Mouse (Mus musculus): Measurements from ENCODE around the gene Fbxw21.

Fbxw21 gene

GRCm38 (mm10) chr9:109111591-109111990 is 50.2 kb downstream of the Fbxw21 start:
- no peak for DNase-seq (ENCODE audit: low spot score in 2 of 2)

GRCm38 (mm10) chr9:109111101-109111500 is 50.7 kb downstream of the Fbxw21 start:
- DNase-seq (ENCODE audit: low spot score in 2 of 2) = no peak

GRCm38 (mm10) chr9:109110240-109110639 is 51.6 kb downstream of the Fbxw21 start:
- DNase-seq (ENCODE audit: low spot score in 2 of 2) = no peak

- DNase-seq (ENCODE audit: low spot score in 2 of 2) = no peak
These were observed 54.5 kb downstream of the Fbxw21 start for GRCm38 (mm10) chr9:109107341-109107740.

GRCm38 (mm10) chr9:109105648-109106047 is 56.2 kb downstream of the Fbxw21 start:
- no peak for DNase-seq (ENCODE audit: low spot score in 2 of 2)

- no peak for DNase-seq (ENCODE audit: low spot score in 2 of 2)
These were observed 56.8 kb downstream of the Fbxw21 start for GRCm38 (mm10) chr9:109105011-109105410.

- DNase-seq (ENCODE audit: low spot score in 2 of 2) = no peak
These were observed 57.8 kb downstream of the Fbxw21 start for GRCm38 (mm10) chr9:109104083-109104482.

GRCm38 (mm10) chr9:109103250-109103649 is 58.6 kb downstream of the Fbxw21 start:
- DNase-seq (ENCODE audit: low spot score in 2 of 2) = no peak

- DNase-seq (ENCODE audit: low spot score in 2 of 2) = no peak
These were observed 59.3 kb downstream of the Fbxw21 start for GRCm38 (mm10) chr9:109102541-109102940.

GRCm38 (mm10) chr9:109101933-109102445 is 59.9 kb downstream of the Fbxw21 start:
- no peak for DNase-seq (ENCODE audit: low spot score in 2 of 2)

GRCm38 (mm10) chr9:109100307-109100928 is 61.4 kb downstream of the Fbxw21 start:
- DNase-seq (ENCODE audit: low spot score in 2 of 2) = no peak

- DNase-seq (ENCODE audit: low spot score in 2 of 2) = no peak
These were observed 62.9 kb downstream of the Fbxw21 start for GRCm38 (mm10) chr9:109098969-109099368.

- DNase-seq (ENCODE audit: low spot score in 2 of 2) = no peak
These were observed 63.5 kb downstream of the Fbxw21 start for GRCm38 (mm10) chr9:109098366-109098765.

- peak; percentile 59 to 73 for DNase-seq (ENCODE audit: low spot score in 2 of 2)
These were observed 64.0 kb downstream of the Fbxw21 start for GRCm38 (mm10) chr9:109097831-109098230.

- DNase-seq (ENCODE audit: low spot score in 2 of 2) = no peak
These were observed 64.5 kb downstream of the Fbxw21 start for GRCm38 (mm10) chr9:109097291-109097690.

GRCm38 (mm10) chr9:109096856-109097255 is 65.0 kb downstream of the Fbxw21 start:
- no peak for DNase-seq (ENCODE audit: low spot score in 2 of 2)

GRCm38 (mm10) chr9:109096251-109096661 is 65.6 kb downstream of the Fbxw21 start:
- DNase-seq (ENCODE audit: low spot score in 2 of 2) = no peak

- DNase-seq (ENCODE audit: low spot score in 2 of 2) = peak in 1 of 2 experiments; percentile 65
These were observed 66.5 kb downstream of the Fbxw21 start, which contains the start of gene Plxnb1 for GRCm38 (mm10) chr9:109095137-109095982. Gene Plxnb1 (plus strand): TSS chr9:109095389.

GRCm38 (mm10) chr9:109094553-109095136 is 67.2 kb downstream of the Fbxw21 start:
- DNase-seq (ENCODE audit: low spot score in 2 of 2) = no peak

GRCm38 (mm10) chr9:109093786-109094552 is 67.9 kb downstream of the Fbxw21 start:
- no peak for DNase-seq (ENCODE audit: low spot score in 2 of 2)

- DNase-seq (ENCODE audit: low spot score in 2 of 2) = no peak
These were observed 69.0 kb downstream of the Fbxw21 start for GRCm38 (mm10) chr9:109092799-109093198.

- DNase-seq (ENCODE audit: low spot score in 2 of 2) = no peak
These were observed 70.0 kb downstream of the Fbxw21 start for GRCm38 (mm10) chr9:109091802-109092201.
